Mouse (Mus musculus): ENCODE results near the gene Kcnb1. TPM values are rescaled to one million over a fixed set of nuclear protein-coding genes. Genes with fewer than 3 reads are reported as not detected.

Kcnb1 gene
- polyA plus RNA-seq, 2 experiments = 0.03 to 0.15 TPM

DNA sequence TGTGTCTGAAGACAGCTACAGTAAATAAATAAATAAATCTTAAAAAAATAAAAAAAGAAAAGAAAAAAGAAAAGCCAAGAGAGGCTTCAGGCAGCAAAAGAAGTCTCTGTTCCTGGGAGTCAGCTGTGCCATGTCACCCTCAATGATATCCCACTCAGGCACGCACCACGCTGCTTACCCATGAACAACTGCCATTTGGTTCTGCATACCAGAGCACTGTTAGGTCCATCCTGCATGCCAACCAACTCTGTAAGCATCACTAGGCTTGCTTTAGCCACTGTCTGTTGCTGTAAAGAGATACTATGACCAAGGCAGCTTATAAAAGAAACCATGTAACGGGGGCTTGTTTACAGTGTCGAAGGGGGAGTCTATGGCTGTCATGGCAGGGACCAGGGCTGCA, 113.6 kb downstream of the Kcnb1 start:
- Histone ChIP-seq H3K4me2 (ENCODE audit: low read depth) (no peak overlapping the region), H3K27me3 (ENCODE audit: control insufficient read depth, insufficient read depth, low read length) (no peaks in the 10 kb centered on the region), H3K36me3 (replicated peaks; ENCODE audit: control insufficient read depth, insufficient read depth, low read depth) (no peaks in the 10 kb centered on the region), H3K9me3 (ENCODE audit: control insufficient read depth, low read length) (no peaks in the 10 kb centered on the region), H3K4me3 (ENCODE audit: insufficient read depth in 1 of 2, low read depth in 2 of 2, low read length in 2 of 2) (no peak overlapping the region), H3K4me1 (replicated peaks; ENCODE audit: control insufficient read depth in 2 of 2, insufficient read depth in 2 of 2, low read length in 1 of 2) (peaks cover 0 to 3% of the 10 kb centered on the region in 2 experiments; a peak in 2 of 4 replicates), H3K27ac (no peak overlapping the region), H3K9ac (replicated peaks) (no peak overlapping the region)
- 77% methylated on average over 4 of the region's 4 CpGs for WGBS (ENCODE audit: insufficient replicate concordance)
- DNase-seq (ENCODE audit: low read depth in 3 of 3, low spot score in 3 of 3) (no peak), ATAC-seq (ENCODE audit: insufficient read depth) (no peak)
- TF ChIP-seq EP300 (IDR thresholded peaks at IDR 0.05; ENCODE audit: low read depth) = no peak

DNA sequence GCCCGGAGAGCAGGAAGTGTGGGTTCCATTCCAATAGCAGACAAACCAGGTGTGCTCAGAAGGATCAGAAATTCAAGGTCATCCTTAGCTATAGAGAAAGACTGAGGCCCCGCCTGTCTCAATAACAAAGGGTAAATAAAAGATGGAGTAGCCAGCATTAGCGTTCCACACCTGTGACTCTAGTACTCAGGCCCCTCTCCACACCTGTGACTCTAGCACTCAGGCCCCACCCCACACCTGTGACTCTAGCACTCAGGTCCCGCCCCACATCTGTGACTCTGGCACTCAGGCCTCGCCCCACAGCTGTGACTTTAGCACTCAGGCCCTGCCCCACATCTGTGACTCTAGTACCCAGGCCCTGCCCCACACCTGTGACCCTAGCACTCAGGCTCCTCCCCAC, 115.4 kb downstream of the Kcnb1 start:
- H3K9me3 ChIP-seq (ENCODE audit: control insufficient read depth, low read length) = no peaks in the 10 kb centered on the region
- no peak overlapping the region for H3K4me3 ChIP-seq (ENCODE audit: insufficient read depth in 1 of 2, low read depth in 2 of 2, low read length in 2 of 2)
- no peak for TF ChIP-seq CTCF (IDR thresholded peaks at IDR 0.05; ENCODE audit: low read depth)
- no peak for TF ChIP-seq EP300 (IDR thresholded peaks at IDR 0.05; ENCODE audit: low read depth)
- no peak for DNase-seq (ENCODE audit: low read depth in 3 of 3, low spot score in 3 of 3)
- no peak overlapping the region for H3K27ac ChIP-seq
- no peaks in the 10 kb centered on the region for H3K27me3 ChIP-seq (ENCODE audit: control insufficient read depth, insufficient read depth, low read length)
- 79% methylated on average over 5 of the region's 5 CpGs for WGBS (ENCODE audit: insufficient replicate concordance)
- ATAC-seq (ENCODE audit: insufficient read depth) = no peak
- H3K4me1 ChIP-seq (replicated peaks; ENCODE audit: control insufficient read depth in 2 of 2, insufficient read depth in 2 of 2, low read length in 1 of 2) = peaks cover 0 to 10% of the 10 kb centered on the region in 2 experiments; a peak in 2 of 4 replicates
- H3K36me3 ChIP-seq (replicated peaks; ENCODE audit: control insufficient read depth, insufficient read depth, low read depth) = no peaks in the 10 kb centered on the region
- no peak overlapping the region for H3K9ac ChIP-seq (replicated peaks)
- no peak overlapping the region for H3K4me2 ChIP-seq (ENCODE audit: low read depth)

DNA sequence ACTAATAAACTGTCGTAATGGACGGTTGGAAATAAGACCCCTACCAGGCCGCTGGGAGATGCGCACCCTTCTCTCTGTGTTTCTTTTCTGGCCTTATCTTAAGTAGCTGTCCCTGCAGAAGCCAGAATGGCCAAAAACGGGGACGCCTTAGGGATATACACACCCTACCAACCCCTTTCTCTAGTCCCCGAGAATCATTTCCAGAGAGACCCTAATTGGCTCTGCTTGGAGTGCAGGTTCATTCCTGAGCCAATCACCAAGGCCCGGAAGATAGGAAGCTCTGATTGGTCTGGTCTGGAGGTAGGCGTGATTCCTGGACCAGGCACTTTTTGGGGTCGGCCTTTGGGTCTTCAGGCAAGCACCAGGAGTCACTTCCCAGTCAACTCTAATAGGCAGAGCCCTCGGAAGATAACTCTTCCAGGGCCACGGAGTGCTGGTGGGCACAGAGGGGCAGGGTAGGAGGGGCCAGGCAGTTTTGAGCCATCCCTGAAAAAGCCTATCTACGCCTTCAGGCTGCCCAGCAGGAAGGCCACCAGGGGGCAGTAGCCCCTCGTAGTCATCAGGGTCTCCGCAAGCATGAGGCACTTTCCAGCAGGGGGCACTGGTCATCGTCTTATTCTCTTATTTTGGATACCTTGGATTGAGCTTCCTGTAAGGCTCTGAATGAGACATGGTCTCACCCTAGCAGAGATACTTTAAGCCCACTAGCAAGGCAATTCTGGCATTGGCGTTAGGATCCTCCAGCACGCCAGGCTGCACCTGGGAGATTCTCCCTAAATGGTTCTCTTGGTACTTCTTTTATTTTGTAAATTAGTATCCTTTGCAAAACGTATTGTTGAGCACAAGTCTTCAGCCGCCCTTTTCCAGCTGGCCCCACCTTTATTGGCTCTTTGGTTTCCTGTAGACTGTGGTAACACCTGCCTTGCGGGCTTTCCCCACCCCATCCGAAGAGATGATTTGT, 118.0 kb downstream of the Kcnb1 start:
- DNase-seq (ENCODE audit: low read depth in 3 of 3, low spot score in 3 of 3) (peak; percentile 78 to 84 (median 78)), ATAC-seq (ENCODE audit: insufficient read depth) (peak; percentile 91)
- Histone ChIP-seq H3K36me3 (replicated peaks; ENCODE audit: control insufficient read depth, insufficient read depth, low read depth) (no peaks in the 10 kb centered on the region), H3K9ac (replicated peaks) (peak overlapping the region; percentile 28), H3K4me3 (ENCODE audit: insufficient read depth in 1 of 2, low read depth in 2 of 2, low read length in 2 of 2) (peak overlapping the region; percentile 48 to 61), H3K9me3 (ENCODE audit: control insufficient read depth, low read length) (no peaks in the 10 kb centered on the region), H3K27me3 (ENCODE audit: control insufficient read depth, insufficient read depth, low read length) (no peaks in the 10 kb centered on the region), H3K27ac (peak overlapping the region; percentile 22), H3K4me1 (replicated peaks; ENCODE audit: control insufficient read depth in 2 of 2, insufficient read depth in 2 of 2, low read length in 1 of 2) (peaks cover 0 to 10% of the 10 kb centered on the region in 2 experiments; a peak in 2 of 4 replicates), H3K4me2 (ENCODE audit: low read depth) (peak overlapping the region; percentile 77)
- TF ChIP-seq CTCF (IDR thresholded peaks at IDR 0.05; ENCODE audit: low read depth) (peak; percentile 100), EP300 (IDR thresholded peaks at IDR 0.05; ENCODE audit: low read depth) (no peak)
- 8% methylated on average over 22 of the region's 22 CpGs for WGBS (ENCODE audit: insufficient replicate concordance)

- 12% methylated on average over 12 of the region's 12 CpGs for WGBS (ENCODE audit: insufficient replicate concordance)
- Histone ChIP-seq H3K36me3 (replicated peaks; ENCODE audit: control insufficient read depth, insufficient read depth, low read depth) (no peaks in the 10 kb centered on the region; the same call in 1 of the 2 replicates), H3K9me3 (ENCODE audit: control insufficient read depth, low read length) (no peaks in the 10 kb centered on the region), H3K4me1 (replicated peaks; ENCODE audit: control insufficient read depth in 2 of 2, insufficient read depth in 2 of 2, low read length in 1 of 2) (peaks cover 0 to 10% of the 10 kb centered on the region in 2 experiments; a peak in 2 of 4 replicates), H3K4me3 (ENCODE audit: insufficient read depth in 1 of 2, low read depth in 2 of 2, low read length in 2 of 2) (peak overlapping the region; percentile 48 to 61), H3K27me3 (ENCODE audit: control insufficient read depth, insufficient read depth, low read length) (no peaks in the 10 kb centered on the region), H3K9ac (replicated peaks) (peak overlapping the region; percentile 28), H3K27ac (peak overlapping the region; percentile 22), H3K4me2 (ENCODE audit: low read depth) (peak overlapping the region; percentile 77)
- ATAC-seq (ENCODE audit: insufficient read depth) (no peak), DNase-seq (ENCODE audit: low read depth in 3 of 3, low spot score in 3 of 3) (no peak)
- TF ChIP-seq CTCF (IDR thresholded peaks at IDR 0.05; ENCODE audit: low read depth) = no peak
- no peak for TF ChIP-seq EP300 (IDR thresholded peaks at IDR 0.05; ENCODE audit: low read depth)
Measured at GRCm38 (mm10) chr2:167071266-167071640, 118.7 kb downstream of the Kcnb1 start.

GRCm38 (mm10) chr2:167070341-167070740, 119.6 kb downstream of the Kcnb1 start:
- H3K27ac ChIP-seq = no peak overlapping the region
- H3K4me1 ChIP-seq (replicated peaks; ENCODE audit: control insufficient read depth in 2 of 2, insufficient read depth in 2 of 2, low read length in 1 of 2) = peaks cover 0 to 12% of the 10 kb centered on the region in 2 experiments; a peak in 2 of 4 replicates
- no peak overlapping the region for H3K9ac ChIP-seq (replicated peaks)
- peaks cover 9% of the 10 kb centered on the region for H3K36me3 ChIP-seq (replicated peaks; ENCODE audit: control insufficient read depth, insufficient read depth, low read depth)
- no peak for ATAC-seq (ENCODE audit: insufficient read depth)
- H3K27me3 ChIP-seq (ENCODE audit: control insufficient read depth, insufficient read depth, low read length) = no peaks in the 10 kb centered on the region
- no peaks in the 10 kb centered on the region for H3K9me3 ChIP-seq (ENCODE audit: control insufficient read depth, low read length)
- WGBS (ENCODE audit: insufficient replicate concordance) = 76% methylated on average over 6 of the region's 6 CpGs
- DNase-seq (ENCODE audit: low read depth in 3 of 3, low spot score in 3 of 3) = no peak
- TF ChIP-seq EP300 (IDR thresholded peaks at IDR 0.05; ENCODE audit: low read depth) (no peak), CTCF (IDR thresholded peaks at IDR 0.05; ENCODE audit: low read depth) (no peak)
- no peak overlapping the region for H3K4me2 ChIP-seq (ENCODE audit: low read depth)
- no peak overlapping the region for H3K4me3 ChIP-seq (ENCODE audit: insufficient read depth in 1 of 2, low read depth in 2 of 2, low read length in 2 of 2)
